Mouse (Mus musculus): ENCODE measurements around the gene Simc1. TPM values are rescaled to one million over a fixed set of nuclear protein-coding genes. Genes with fewer than 3 reads are reported as not detected.
A peak's percentile ranks its signal among the peaks of the same experiment; 100 is the strongest.
"Not testable (repeated sequence)": the region's sequence is repeated elsewhere in the genome, so short reads cannot be mapped to it uniquely, and the experiment has no call there.

Simc1 gene
- polyA plus RNA-seq, 1 experiment from 2014 or later = 1.5 TPM

GRCm38 (mm10) chr13:54474996-54475395 lies 28.6 kb upstream of the Simc1 start:
- Histone ChIP-seq H3K4me3 (ENCODE audit: low read depth, low read length) (no peak overlapping the region), H3K4me1 (ENCODE audit: insufficient read depth) (no peaks in the 10 kb centered on the region), H3K27ac (ENCODE audit: low read depth) (no peak overlapping the region), H3K36me3 (replicated peaks; ENCODE audit: insufficient read depth, low read length) (no peaks in the 10 kb centered on the region), H3K4me2 (ENCODE audit: low read depth, low read length) (no peak overlapping the region), H3K9me3 (ENCODE audit: low read length) (no peaks in the 10 kb centered on the region), H3K27me3 (ENCODE audit: insufficient read depth, low read length) (no peaks in the 10 kb centered on the region), H3K9ac (replicated peaks) (no peak overlapping the region)
- 74% methylated on average over 2 of the region's 2 CpGs for WGBS (ENCODE audit: insufficient replicate concordance)
- DNase-seq (no peak), ATAC-seq (no peak)
- TF ChIP-seq EP300 (IDR thresholded peaks at IDR 0.05; ENCODE audit: low read depth) (no peak), CTCF (IDR thresholded peaks at IDR 0.05; ENCODE audit: low read depth) (no peak)

- no peaks in the 10 kb centered on the region for H3K27me3 ChIP-seq (ENCODE audit: insufficient read depth, low read length)
- H3K9me3 ChIP-seq (ENCODE audit: low read length) = no peaks in the 10 kb centered on the region
- H3K27ac ChIP-seq (ENCODE audit: low read depth) = no peak overlapping the region
- 0 out of 2 replicates have a peak, but pooled peaks have one; percentile 35 for ATAC-seq
- no peak overlapping the region for H3K9ac ChIP-seq (replicated peaks)
- H3K4me2 ChIP-seq (ENCODE audit: low read depth, low read length) = no peak overlapping the region
- no peaks in the 10 kb centered on the region for H3K36me3 ChIP-seq (replicated peaks; ENCODE audit: insufficient read depth, low read length)
- H3K4me1 ChIP-seq (ENCODE audit: insufficient read depth) = no peaks in the 10 kb centered on the region
- TF ChIP-seq CTCF (IDR thresholded peaks at IDR 0.05; ENCODE audit: low read depth) = no peak
- 36% methylated on average over 5 of the region's 5 CpGs for WGBS (ENCODE audit: insufficient replicate concordance)
- H3K4me3 ChIP-seq (ENCODE audit: low read depth, low read length) = no peak overlapping the region
- peak; percentile 31 for DNase-seq
Measured at GRCm38 (mm10) chr13:54475702-54476101, 27.9 kb upstream of the Simc1 start.

GRCm38 (mm10) chr13:54479286-54479685 lies 24.3 kb upstream of the Simc1 start:
- H3K36me3 ChIP-seq (replicated peaks; ENCODE audit: insufficient read depth, low read length) = no peaks in the 10 kb centered on the region
- TF ChIP-seq EP300 (IDR thresholded peaks at IDR 0.05; ENCODE audit: low read depth) (no peak), CTCF (IDR thresholded peaks at IDR 0.05; ENCODE audit: low read depth) (no peak)
- WGBS (ENCODE audit: insufficient replicate concordance) = 57% methylated on average over 3 of the region's 3 CpGs

GRCm38 (mm10) chr13:54481498-54481897 lies 22.1 kb upstream of the Simc1 start:
- no peak for DNase-seq
- no peak overlapping the region for H3K27ac ChIP-seq (ENCODE audit: low read depth)
- no peaks in the 10 kb centered on the region for H3K36me3 ChIP-seq (replicated peaks; ENCODE audit: insufficient read depth, low read length)
- 79% methylated on average over 14 of the region's 14 CpGs for WGBS (ENCODE audit: insufficient replicate concordance)
- no peak overlapping the region for H3K9ac ChIP-seq (replicated peaks)
- H3K4me3 ChIP-seq (ENCODE audit: low read depth, low read length) = no peak overlapping the region
- H3K9me3 ChIP-seq (ENCODE audit: low read length) = no peaks in the 10 kb centered on the region
- no peaks in the 10 kb centered on the region for H3K27me3 ChIP-seq (ENCODE audit: insufficient read depth, low read length)
- no peak for ATAC-seq
- no peak overlapping the region for H3K4me2 ChIP-seq (ENCODE audit: low read depth, low read length)
- TF ChIP-seq EP300 (IDR thresholded peaks at IDR 0.05; ENCODE audit: low read depth) = no peak
- TF ChIP-seq CTCF (IDR thresholded peaks at IDR 0.05; ENCODE audit: low read depth) = no peak
- no peaks in the 10 kb centered on the region for H3K4me1 ChIP-seq (ENCODE audit: insufficient read depth)

More at GRCm38 (mm10) chr13:54479286-54479685, 24.3 kb upstream of the Simc1 start:
- Histone ChIP-seq H3K9ac (replicated peaks) (no peak overlapping the region), H3K9me3 (ENCODE audit: low read length) (no peaks in the 10 kb centered on the region), H3K4me3 (ENCODE audit: low read depth, low read length) (no peak overlapping the region), H3K4me1 (ENCODE audit: insufficient read depth) (no peaks in the 10 kb centered on the region), H3K4me2 (ENCODE audit: low read depth, low read length) (no peak overlapping the region), H3K27me3 (ENCODE audit: insufficient read depth, low read length) (no peaks in the 10 kb centered on the region), H3K27ac (ENCODE audit: low read depth) (no peak overlapping the region)
- no peak for ATAC-seq
- DNase-seq = no peak

- Histone ChIP-seq H3K4me1 (ENCODE audit: insufficient read depth) (no peaks in the 10 kb centered on the region), H3K27ac (ENCODE audit: low read depth) (no peak overlapping the region), H3K9me3 (ENCODE audit: low read length) (no peaks in the 10 kb centered on the region), H3K4me2 (ENCODE audit: low read depth, low read length) (no peak overlapping the region), H3K27me3 (ENCODE audit: insufficient read depth, low read length) (peaks cover 2% of the 10 kb centered on the region; the same call in 1 of the 2 replicates), H3K4me3 (ENCODE audit: low read depth, low read length) (no peak overlapping the region), H3K9ac (replicated peaks) (no peak overlapping the region), H3K36me3 (replicated peaks; ENCODE audit: insufficient read depth, low read length) (no peaks in the 10 kb centered on the region)
- WGBS (ENCODE audit: insufficient replicate concordance) = 68% methylated on average over 5 of the region's 5 CpGs
- TF ChIP-seq CTCF (IDR thresholded peaks at IDR 0.05; ENCODE audit: low read depth) = no peak
- no peak for TF ChIP-seq EP300 (IDR thresholded peaks at IDR 0.05; ENCODE audit: low read depth)
- DNase-seq = no peak
- no peak for ATAC-seq
Measured at GRCm38 (mm10) chr13:54490411-54490810, 13.2 kb upstream of the Simc1 start.

GRCm38 (mm10) chr13:54491381-54491780 lies 12.2 kb upstream of the Simc1 start:
- 70% methylated on average over 6 of the region's 6 CpGs for whole genome bisulfite sequencing (ENCODE audit: insufficient replicate concordance)
- no peaks in the 10 kb centered on the region for H3K9me3 ChIP-seq (ENCODE audit: low read length)
- H3K4me1 ChIP-seq (ENCODE audit: insufficient read depth) = no peaks in the 10 kb centered on the region
- no peak overlapping the region for H3K4me2 ChIP-seq (ENCODE audit: low read depth, low read length)
- H3K4me3 ChIP-seq (ENCODE audit: low read depth, low read length) = no peak overlapping the region
- no peaks in the 10 kb centered on the region for H3K36me3 ChIP-seq (replicated peaks; ENCODE audit: insufficient read depth, low read length)
- no peak overlapping the region for H3K9ac ChIP-seq (replicated peaks)
- TF ChIP-seq CTCF (IDR thresholded peaks at IDR 0.05; ENCODE audit: low read depth) (no peak), EP300 (IDR thresholded peaks at IDR 0.05; ENCODE audit: low read depth) (no peak)
- ATAC-seq = no peak
- H3K27ac ChIP-seq (ENCODE audit: low read depth) = no peak overlapping the region
- DNase-seq = no peak
- peaks cover 2% of the 10 kb centered on the region; the same call in 1 of the 2 replicates for H3K27me3 ChIP-seq (ENCODE audit: insufficient read depth, low read length)

- H3K9me3 ChIP-seq (ENCODE audit: low read length); H3K4me1 ChIP-seq (ENCODE audit: insufficient read depth); H3K9ac ChIP-seq (replicated peaks); H3K27me3 ChIP-seq (ENCODE audit: insufficient read depth, low read length); H3K36me3 ChIP-seq (replicated peaks; ENCODE audit: insufficient read depth, low read length); H3K4me2 ChIP-seq (ENCODE audit: low read depth, low read length); H3K27ac ChIP-seq (ENCODE audit: low read depth); H3K4me3 ChIP-seq (ENCODE audit: low read depth, low read length); ATAC-seq; DNase-seq: not testable (repeated sequence)
- 81% methylated on average over 7 of the region's 7 CpGs for whole genome bisulfite sequencing (ENCODE audit: insufficient replicate concordance)
Measured at GRCm38 (mm10) chr13:54499551-54499950, 4.0 kb upstream of the Simc1 start.

Measured in liver, postnatal 0 days (tissue).